Mouse (Mus musculus) liver, embryonic 16.5 days (tissue): ENCODE data around the gene Snx33. TPM values are rescaled to one million over a fixed set of nuclear protein-coding genes. Genes with fewer than 3 reads are reported as not detected.

ENCODE experiments used
- ATAC-seq: fragments of 200-750 bp; cut with Nextera tagmentation; 2 replicates; pipeline ENCODE4 v1.8.0; 2017; ENCODE audit warnings: low read depth, mild to moderate bottlenecking, moderate number of reproducible peaks, moderate library complexity
- H3K27ac ChIP-seq: fragments of 300-500 bp; sonication (generic); 2 replicates; pipeline ENCODE4 v1.5.1; 2014; ENCODE audit warnings: mild to moderate bottlenecking, low read length
- H3K27me3 ChIP-seq: fragments of 300-500 bp; sonication (generic); 2 replicates; pipeline ENCODE4 v1.6.1; 2014; ENCODE audit warnings: low read depth, low read length, mixed read lengths; ENCODE audit not compliant: control insufficient read depth, insufficient read depth
- H3K36me3 ChIP-seq: fragments of 300-500 bp; sonication (generic); 2 replicates; pipeline ENCODE4 v1.6.1; 2014; ENCODE audit warnings: mild to moderate bottlenecking; ENCODE audit not compliant: control insufficient read depth, insufficient read depth
- H3K4me1 ChIP-seq: fragments of 300-500 bp; sonication (generic); 2 replicates; pipeline ENCODE4 v1.6.1; 2014; ENCODE audit warnings: low read depth, low read length, mixed read lengths; ENCODE audit not compliant: control insufficient read depth
- H3K4me2 ChIP-seq: fragments of 300-500 bp; sonication (generic); 2 replicates; pipeline ENCODE4 v1.6.1; 2014; ENCODE audit warnings: low read depth, low read length, mixed read lengths
- H3K4me3 ChIP-seq: fragments of 300-500 bp; sonication (generic); 2 replicates; pipeline ENCODE4 v1.5.1; 2014; ENCODE audit warnings: low read depth, mild to moderate bottlenecking, low read length
- H3K9ac ChIP-seq: fragments of 300-500 bp; sonication (generic); 2 replicates; pipeline ENCODE4 v1.6.1; 2014; ENCODE audit warnings: low read depth, low read length
- H3K9me3 ChIP-seq: fragments of 300-500 bp; sonication (generic); replicated peaks from 2 replicates; pipeline ENCODE4 v1.6.1; 2016; ENCODE audit warnings: low read length; ENCODE audit not compliant: control insufficient read depth
- WGBS: fragments of 180-500 bp; shearing (Covaris S2); extraction: QIAGEN DNeasy Blood & Tissue Kit; methylation state at CpG from one replicate; pipeline ENCODE4 v1.1.7; 2014; ENCODE audit not compliant: insufficient replicate concordance; 5-methylcytosine and 5-hydroxymethylcytosine counted together
- polyA plus RNA-seq: library from polyadenylated mRNA; unstranded; fragments of >200 nt; fragmentation: Nextera tagmentation; extraction: Ambion mirVana; gene quantifications from 2 replicates; pipeline ENCODE4 v1.2.1, GENCODE M21; 2015

Snx33 gene
- polyA plus RNA-seq, 1 experiment from 2014 or later: 1.9 TPM

DNA sequence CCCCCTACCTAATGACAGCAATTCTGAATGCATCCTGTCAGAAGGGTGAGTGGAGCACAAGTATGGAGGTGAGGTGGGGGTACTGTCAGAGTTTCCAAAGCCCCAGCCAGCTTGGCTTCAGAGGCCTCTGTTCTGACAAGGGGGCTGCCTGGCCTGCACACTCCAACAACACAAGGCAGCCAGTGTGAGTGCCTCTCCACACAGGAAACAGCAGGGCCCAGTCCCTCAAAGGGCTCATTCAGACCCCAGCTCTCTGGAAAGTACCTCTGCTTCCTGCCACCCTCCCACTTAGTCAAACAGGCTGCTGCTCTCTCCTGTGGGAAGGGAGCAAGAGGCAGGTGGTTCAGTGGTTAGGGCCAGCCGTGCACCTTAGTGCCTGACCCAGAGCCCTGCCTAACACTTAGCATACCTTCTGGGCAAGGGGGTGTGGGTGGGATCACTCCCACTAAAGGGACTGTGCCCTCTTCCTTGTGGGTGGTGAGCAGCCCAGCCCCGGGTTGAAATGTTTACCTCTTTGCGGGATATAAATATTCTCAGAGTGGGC is 46.6 kb downstream of the Snx33 start:
- Histone ChIP-seq H3K4me2 (no peak overlapping the region), H3K27me3 (no peaks in the 10 kb centered on the region), H3K36me3 (no peaks in the 10 kb centered on the region), H3K4me1 (no peaks in the 10 kb centered on the region), H3K4me3 (no peak overlapping the region), H3K27ac (no peak overlapping the region), H3K9me3 (no peaks in the 10 kb centered on the region), H3K9ac (no peak overlapping the region)
- WGBS: 60% methylated on average over 3 of the region's 3 CpGs
- no peak for ATAC-seq

DNA sequence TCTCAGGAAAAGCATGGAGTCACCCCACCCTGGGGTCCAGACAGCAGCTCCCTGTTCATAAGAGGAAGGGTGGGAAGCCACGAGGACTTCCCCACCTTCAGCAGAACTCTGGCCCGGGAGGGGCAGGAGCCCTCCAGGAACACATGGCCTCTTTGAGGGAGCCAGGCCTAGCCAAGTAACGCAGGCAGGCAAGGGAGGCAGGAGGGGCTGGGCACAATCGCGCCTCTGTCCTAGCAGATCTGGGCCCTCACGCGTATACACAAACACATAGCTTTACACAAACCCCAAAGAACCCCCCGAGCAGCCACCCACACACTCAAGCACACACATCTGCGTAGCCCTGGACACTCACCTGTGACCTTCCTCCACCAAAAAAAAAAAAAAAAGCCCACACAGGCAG is 47.4 kb downstream of the Snx33 start:
- Histone ChIP-seq H3K27me3 (no peaks in the 10 kb centered on the region), H3K4me2 (no peak overlapping the region), H3K9ac (no peak overlapping the region), H3K9me3 (no peaks in the 10 kb centered on the region), H3K36me3 (no peaks in the 10 kb centered on the region), H3K27ac (no peak overlapping the region), H3K4me1 (no peaks in the 10 kb centered on the region), H3K4me3 (no peak overlapping the region)
- ATAC-seq: no peak
- WGBS: 51% methylated on average over 9 of the region's 9 CpGs

DNA sequence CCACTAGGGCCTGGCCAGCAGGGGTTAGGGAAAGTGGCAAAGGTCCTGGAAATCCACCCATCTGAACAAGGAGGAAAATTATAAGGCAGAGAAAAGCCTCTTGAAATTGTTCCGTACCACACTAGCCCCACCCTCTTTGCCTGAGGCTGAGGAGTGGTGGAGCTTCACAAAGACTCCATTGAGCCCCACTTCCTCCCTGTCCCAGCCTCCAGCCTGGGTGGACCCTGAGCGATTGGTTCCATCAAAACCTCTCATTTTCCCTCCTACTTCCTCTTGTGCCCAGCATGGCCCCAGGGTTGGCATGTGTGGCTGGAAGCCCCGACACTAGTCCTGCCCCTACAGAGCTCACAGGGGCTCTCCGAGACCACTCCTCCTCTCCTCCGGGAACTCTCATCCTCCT is 50.9 kb downstream of the Snx33 start:
- Histone ChIP-seq H3K27me3 (no peaks in the 10 kb centered on the region), H3K27ac (no peak overlapping the region), H3K36me3 (no peaks in the 10 kb centered on the region), H3K4me3 (no peak overlapping the region), H3K9me3 (no peaks in the 10 kb centered on the region), H3K4me2 (no peak overlapping the region), H3K4me1 (no peaks in the 10 kb centered on the region), H3K9ac (no peak overlapping the region)
- no peak for ATAC-seq
- WGBS: 48% methylated on average over 5 of the region's 5 CpGs

DNA sequence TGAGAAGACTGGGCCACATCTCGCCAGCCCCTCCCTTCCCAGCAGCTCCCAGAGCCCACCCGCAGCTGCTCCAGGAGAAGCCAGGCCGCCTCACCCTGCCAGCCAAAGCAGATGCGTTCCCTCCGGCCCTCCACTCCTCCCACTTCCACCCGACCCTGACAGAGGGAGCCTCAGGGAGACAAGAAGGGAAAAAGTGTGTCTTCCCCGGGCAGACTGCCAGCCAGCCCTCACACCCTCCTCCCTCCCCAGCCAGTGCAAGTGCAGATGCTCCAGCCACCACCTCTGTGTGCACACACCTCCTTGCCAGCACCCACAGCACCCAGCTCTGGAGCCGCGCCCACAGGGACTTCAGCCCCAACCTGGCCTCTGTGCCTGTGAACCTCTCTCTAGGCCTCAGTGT is 51.4 kb downstream of the Snx33 start:
- no peaks in the 10 kb centered on the region for H3K27me3 ChIP-seq
- no peaks in the 10 kb centered on the region for H3K36me3 ChIP-seq
- 57% methylated on average over 9 of the region's 9 CpGs for WGBS
- H3K4me3 ChIP-seq: no peak overlapping the region
- no peak overlapping the region for H3K4me2 ChIP-seq
- ATAC-seq: no peak
- H3K4me1 ChIP-seq: no peaks in the 10 kb centered on the region
- H3K9ac ChIP-seq: no peak overlapping the region
- no peak overlapping the region for H3K27ac ChIP-seq
- no peaks in the 10 kb centered on the region for H3K9me3 ChIP-seq

DNA sequence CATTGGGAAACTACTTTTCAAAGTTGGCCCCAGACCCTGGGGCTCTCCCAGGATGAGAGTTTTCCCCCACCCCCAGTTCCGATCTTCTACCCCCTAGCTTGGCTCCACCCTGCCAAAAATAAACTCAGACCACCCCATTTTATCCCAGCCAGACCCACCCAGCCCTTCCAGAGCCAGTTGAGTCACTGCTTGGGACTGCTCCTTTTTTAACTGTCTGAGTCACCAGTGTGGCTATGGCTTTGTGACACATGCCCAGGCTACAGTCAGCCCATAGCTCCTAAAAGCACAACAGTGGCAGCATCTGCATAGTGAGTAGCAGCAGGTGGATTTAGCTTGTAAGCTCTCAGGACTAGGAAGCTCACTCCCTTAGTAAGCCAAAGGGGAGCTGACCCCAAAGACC is 55.1 kb downstream of the Snx33 start:
- Histone ChIP-seq H3K27me3 (no peaks in the 10 kb centered on the region), H3K9ac (no peak overlapping the region), H3K4me2 (no peak overlapping the region), H3K4me1 (no peaks in the 10 kb centered on the region), H3K4me3 (no peak overlapping the region), H3K9me3 (no peaks in the 10 kb centered on the region), H3K36me3 (no peaks in the 10 kb centered on the region), H3K27ac (no peak overlapping the region)
- 36% methylated on average over 1 of the region's 1 CpGs for WGBS
- no peak for ATAC-seq

DNA sequence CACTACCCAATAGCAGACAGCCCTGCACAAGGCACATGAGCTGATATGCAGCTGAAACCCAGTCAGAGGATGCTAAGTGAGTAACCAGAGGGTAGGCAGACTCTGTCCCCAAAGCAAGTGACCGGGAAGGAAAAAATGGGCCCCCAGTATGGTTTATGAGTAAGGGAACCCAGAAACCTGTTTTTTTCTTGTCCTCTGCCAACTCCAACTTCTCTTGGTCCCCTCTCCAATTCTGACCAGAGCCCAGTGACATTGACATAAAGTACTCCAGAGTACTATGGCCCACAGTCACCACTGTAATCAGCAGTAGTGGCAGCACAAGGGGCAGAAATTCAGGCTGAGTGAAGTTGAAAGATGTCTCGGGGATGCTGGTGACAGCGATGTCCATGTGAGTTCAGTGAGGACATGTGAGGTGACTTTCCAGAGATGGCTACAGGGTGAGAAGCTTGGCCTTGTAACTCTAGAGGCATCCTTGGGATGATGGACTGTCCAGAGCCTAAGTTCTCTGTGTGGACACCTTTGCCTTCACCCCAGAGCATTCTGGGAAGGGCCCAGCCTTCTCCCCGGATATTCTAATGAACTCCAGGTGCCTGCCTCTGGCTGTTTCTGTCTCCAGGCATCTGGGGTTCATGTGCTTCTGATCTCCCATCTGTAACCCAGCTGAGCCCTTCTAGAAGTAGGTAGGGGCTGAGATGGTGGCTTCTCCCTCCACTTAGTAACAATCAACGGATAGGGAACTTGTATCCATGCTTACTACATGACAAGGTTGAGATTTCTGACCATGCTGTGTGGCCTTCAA is 55.9 kb downstream of the Snx33 start:
- H3K27me3 ChIP-seq: no peaks in the 10 kb centered on the region
- no peaks in the 10 kb centered on the region for H3K9me3 ChIP-seq
- H3K4me1 ChIP-seq: no peaks in the 10 kb centered on the region
- 64% methylated on average over 5 of the region's 5 CpGs for WGBS
- no peak overlapping the region for H3K9ac ChIP-seq
- no peak overlapping the region for H3K27ac ChIP-seq
- no peak overlapping the region for H3K4me3 ChIP-seq
- ATAC-seq: no peak
- no peaks in the 10 kb centered on the region for H3K36me3 ChIP-seq
- H3K4me2 ChIP-seq: no peak overlapping the region

DNA sequence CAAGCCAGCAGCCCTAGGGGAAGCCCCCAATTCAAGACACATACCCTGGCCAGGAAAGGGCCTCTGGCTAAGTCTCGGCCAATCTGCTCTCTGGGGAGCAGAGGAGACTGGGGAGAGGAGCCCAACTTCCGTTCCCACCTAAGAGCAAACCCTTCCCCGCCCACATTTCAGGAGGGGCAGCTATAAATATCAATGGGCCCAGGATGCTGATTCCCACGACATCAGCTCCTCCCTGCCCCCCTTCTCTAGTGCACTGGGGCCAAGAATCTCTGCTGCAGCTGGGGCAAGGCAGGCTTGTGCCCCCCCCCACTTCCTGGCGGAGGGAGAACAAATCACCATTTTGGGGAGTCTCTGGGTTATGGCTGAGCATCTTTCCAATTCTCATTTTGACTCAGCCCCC is 57.0 kb downstream of the Snx33 start:
- H3K36me3 ChIP-seq: no peaks in the 10 kb centered on the region
- H3K4me1 ChIP-seq: no peaks in the 10 kb centered on the region
- no peaks in the 10 kb centered on the region for H3K9me3 ChIP-seq
- no peak overlapping the region for H3K4me2 ChIP-seq
- no peak overlapping the region for H3K9ac ChIP-seq
- 27% methylated on average over 5 of the region's 5 CpGs for WGBS
- H3K27ac ChIP-seq: no peak overlapping the region
- H3K4me3 ChIP-seq: no peak overlapping the region
- H3K27me3 ChIP-seq: peaks cover 2% of the 10 kb centered on the region; the same call in 1 of the 2 replicates
- ATAC-seq: no peak

DNA sequence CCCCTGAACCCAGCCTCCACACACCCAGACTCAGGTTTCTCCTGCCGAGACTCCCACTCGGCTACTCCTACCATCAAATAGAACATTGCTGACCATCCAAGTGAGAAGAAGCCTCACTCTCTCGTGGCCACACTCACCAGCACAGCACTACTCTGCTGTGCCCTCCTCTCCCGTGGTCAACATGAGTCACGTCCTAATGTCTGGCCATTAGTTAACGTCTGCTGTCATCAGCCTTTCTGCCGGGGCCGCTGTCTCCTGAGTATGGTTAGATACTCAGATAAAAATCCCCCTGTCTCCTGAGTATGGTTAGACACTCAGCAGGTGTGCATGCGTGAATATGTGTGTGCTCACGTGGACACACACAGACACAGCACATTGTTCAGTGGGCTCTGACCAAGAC is 57.4 kb downstream of the Snx33 start:
- Histone ChIP-seq H3K9ac (no peak overlapping the region), H3K9me3 (no peaks in the 10 kb centered on the region), H3K27me3 (peaks cover 3% of the 10 kb centered on the region), H3K36me3 (no peaks in the 10 kb centered on the region), H3K4me2 (no peak overlapping the region), H3K4me1 (no peaks in the 10 kb centered on the region), H3K4me3 (no peak overlapping the region), H3K27ac (no peak overlapping the region)
- ATAC-seq: no peak
- 36% methylated on average over 10 of the region's 10 CpGs for WGBS

DNA sequence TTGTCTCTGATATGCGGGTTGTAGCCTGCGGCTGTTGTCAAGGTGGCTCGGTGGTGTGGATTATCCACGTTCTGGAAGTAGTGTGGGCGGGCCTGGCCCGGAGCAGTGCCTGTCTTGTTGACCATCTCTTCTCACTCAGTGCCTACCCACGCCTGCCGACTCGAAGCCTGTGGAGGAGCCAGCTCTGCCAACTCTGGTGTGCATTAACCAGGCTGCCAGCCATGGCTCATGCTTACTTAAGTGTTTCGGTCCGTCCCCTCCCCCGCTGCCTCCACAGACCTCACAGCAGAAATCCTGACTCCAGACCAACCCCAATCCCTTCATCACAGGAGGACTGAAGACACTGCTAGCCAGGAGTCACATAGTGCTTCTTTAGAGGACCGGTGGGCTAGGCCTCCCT is 58.6 kb downstream of the Snx33 start:
- WGBS: 56% methylated on average over 13 of the region's 13 CpGs
- no peak for ATAC-seq
- no peaks in the 10 kb centered on the region for H3K4me1 ChIP-seq

More for the DNA sequence above, 58.6 kb downstream of the Snx33 start:
- Histone ChIP-seq H3K9me3 (no peaks in the 10 kb centered on the region), H3K36me3 (no peaks in the 10 kb centered on the region), H3K4me3 (no peak overlapping the region), H3K4me2 (no peak overlapping the region), H3K27me3 (peaks cover 13% of the 10 kb centered on the region), H3K9ac (no peak overlapping the region), H3K27ac (no peak overlapping the region)
